Mouse (Mus musculus): ENCODE measurements around the gene Mocs1. TPM values are rescaled to one million over a fixed set of nuclear protein-coding genes. Genes with fewer than 3 reads are reported as not detected.
"Not testable (repeated sequence)": the region's sequence is repeated elsewhere in the genome, so short reads cannot be mapped to it uniquely, and the experiment has no call there.

Gene Mocs1
- polyA plus RNA-seq, 1 experiment from 2014 or later = 7.8 TPM

DNA sequence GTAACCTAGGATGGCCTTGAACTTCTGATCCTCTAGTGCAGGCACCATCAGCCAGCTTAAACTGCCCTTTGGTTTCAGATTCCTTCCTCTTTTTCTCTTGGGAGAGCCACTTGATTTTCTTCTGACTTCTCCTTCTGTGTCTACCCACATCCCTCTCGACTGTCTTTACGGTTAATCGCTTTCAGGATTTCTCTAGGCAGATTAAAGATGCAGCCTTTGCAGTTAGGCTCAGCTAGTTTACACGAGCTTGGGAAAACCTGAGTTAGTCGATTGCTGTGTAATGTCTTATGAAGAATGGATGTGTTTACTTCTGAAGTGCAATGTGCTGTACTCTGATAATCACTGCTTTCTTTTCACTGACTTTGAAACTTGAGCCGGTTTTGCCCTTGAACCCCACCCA is 8.5 kb downstream of the Mocs1 start:
- ATAC-seq (ENCODE audit: low read depth) = no peak
- Histone ChIP-seq H3K4me1 (ENCODE audit: control insufficient read depth, insufficient read depth, low read length) (peaks cover 10% of the 10 kb centered on the region; the same call in 1 of the 2 replicates), H3K36me3 (ENCODE audit: control insufficient read depth, insufficient read depth, low read length) (peaks cover 56% of the 10 kb centered on the region), H3K9ac (ENCODE audit: low read depth, low read length) (no peak overlapping the region), H3K4me3 (ENCODE audit: low read depth, low read length) (no peak overlapping the region), H3K4me2 (ENCODE audit: low read depth, low read length) (no peak overlapping the region), H3K27me3 (replicated peaks; ENCODE audit: control insufficient read depth, insufficient read depth, low read length) (no peaks in the 10 kb centered on the region), H3K9me3 (ENCODE audit: control insufficient read depth, low read length) (no peaks in the 10 kb centered on the region), H3K27ac (replicated peaks; ENCODE audit: low read depth, low read length) (no peak overlapping the region)
- DNase-seq (ENCODE audit: low spot score) = no peak
- WGBS = 70% methylated on average over 6 of the region's 6 CpGs

DNA sequence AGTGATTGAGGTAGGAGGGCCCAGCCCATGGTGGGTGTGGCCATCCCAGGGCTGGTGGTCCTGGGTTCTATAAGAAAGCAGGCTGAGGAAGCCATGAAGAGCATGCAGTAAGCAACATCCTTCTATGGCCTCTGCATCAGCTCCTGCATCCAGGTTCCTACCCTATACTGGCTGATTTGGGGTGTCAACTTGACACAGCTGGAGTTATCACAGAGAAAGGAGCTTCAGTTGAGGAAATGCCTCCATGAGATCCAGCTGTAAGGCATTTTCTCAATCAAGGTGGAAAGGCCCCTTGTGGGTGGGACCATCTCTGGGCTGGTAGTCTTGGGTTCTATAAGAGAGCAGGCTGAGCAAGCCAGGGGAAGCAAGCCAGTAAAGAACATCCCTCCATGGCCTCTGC is 9.1 kb downstream of the Mocs1 start:
- H3K27ac ChIP-seq (replicated peaks; ENCODE audit: low read depth, low read length); ATAC-seq (ENCODE audit: low read depth); H3K9ac ChIP-seq (ENCODE audit: low read depth, low read length); DNase-seq (ENCODE audit: low spot score); H3K9me3 ChIP-seq (ENCODE audit: control insufficient read depth, low read length); H3K27me3 ChIP-seq (replicated peaks; ENCODE audit: control insufficient read depth, insufficient read depth, low read length); H3K4me2 ChIP-seq (ENCODE audit: low read depth, low read length); H3K4me1 ChIP-seq (ENCODE audit: control insufficient read depth, insufficient read depth, low read length); H3K4me3 ChIP-seq (ENCODE audit: low read depth, low read length): not testable (repeated sequence)
- H3K36me3 ChIP-seq (ENCODE audit: control insufficient read depth, insufficient read depth, low read length) = peaks cover 56% of the 10 kb centered on the region

DNA sequence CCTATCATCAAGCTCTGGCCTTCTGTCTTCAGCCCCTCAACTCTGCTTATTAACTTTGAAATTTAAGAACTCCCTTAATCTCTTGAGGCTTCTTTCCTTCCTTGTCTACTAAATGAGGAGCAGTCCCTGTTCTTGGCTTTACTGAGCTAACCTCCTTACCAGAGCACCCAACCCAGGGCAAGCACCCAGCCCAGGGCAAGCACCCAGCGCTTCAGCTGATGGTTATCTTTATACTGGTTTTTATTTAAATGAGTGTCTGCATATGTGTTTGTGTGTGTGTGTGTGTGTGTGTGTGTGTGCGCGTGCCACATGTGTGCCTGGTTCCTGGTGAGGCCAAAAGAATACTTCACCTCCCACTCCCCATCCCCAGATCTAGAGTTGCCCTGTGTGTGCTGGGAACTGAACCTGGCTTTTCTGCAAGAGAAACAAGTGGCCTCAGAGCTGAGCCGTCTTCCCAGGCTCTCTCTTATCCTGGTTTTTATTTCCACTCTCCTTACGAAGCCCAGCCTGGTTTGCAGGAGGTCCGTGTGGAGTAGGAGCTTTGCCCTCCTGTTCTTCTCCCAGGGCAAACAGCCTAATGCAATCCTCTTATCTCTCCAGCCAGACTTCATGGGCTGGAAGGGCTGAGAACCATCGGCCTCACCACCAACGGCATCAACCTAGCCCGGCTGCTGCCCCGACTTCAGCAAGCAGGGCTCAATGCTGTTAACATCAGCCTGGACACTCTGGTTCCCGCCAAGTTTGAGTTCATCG is 10.8 kb downstream of the Mocs1 start:
- Histone ChIP-seq H3K4me2 (ENCODE audit: low read depth, low read length) (no peak overlapping the region), H3K9me3 (ENCODE audit: control insufficient read depth, low read length) (no peaks in the 10 kb centered on the region), H3K36me3 (ENCODE audit: control insufficient read depth, insufficient read depth, low read length) (peaks cover 46% of the 10 kb centered on the region), H3K4me1 (ENCODE audit: control insufficient read depth, insufficient read depth, low read length) (no peaks in the 10 kb centered on the region), H3K27me3 (replicated peaks; ENCODE audit: control insufficient read depth, insufficient read depth, low read length) (no peaks in the 10 kb centered on the region), H3K27ac (replicated peaks; ENCODE audit: low read depth, low read length) (no peak overlapping the region), H3K4me3 (ENCODE audit: low read depth, low read length) (no peak overlapping the region), H3K9ac (ENCODE audit: low read depth, low read length) (no peak overlapping the region)
- ATAC-seq (ENCODE audit: low read depth) (no peak), DNase-seq (ENCODE audit: low spot score) (no peak)
- WGBS = 86% methylated on average over 12 of the region's 12 CpGs

DNA sequence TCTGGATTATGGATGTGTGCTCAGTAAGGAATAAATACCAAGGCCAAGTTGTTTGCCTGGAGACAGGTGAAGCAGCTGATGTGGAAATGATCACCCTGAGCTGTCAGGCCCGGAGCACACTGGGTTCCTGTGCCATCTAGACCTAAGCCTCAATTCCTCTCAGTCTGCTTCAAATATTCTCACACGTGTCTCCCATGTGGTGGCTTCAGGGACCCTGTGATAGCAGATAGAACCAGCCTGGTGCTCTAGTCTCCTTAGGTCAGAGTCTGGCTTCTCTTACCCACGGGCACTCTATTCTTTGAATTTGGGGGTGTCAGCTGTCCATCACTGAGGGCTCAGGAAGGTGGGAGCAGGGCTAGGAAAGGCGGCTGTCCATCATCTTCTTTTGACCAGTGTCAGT is 11.5 kb downstream of the Mocs1 start:
- Histone ChIP-seq H3K27ac (replicated peaks; ENCODE audit: low read depth, low read length) (no peak overlapping the region), H3K27me3 (replicated peaks; ENCODE audit: control insufficient read depth, insufficient read depth, low read length) (no peaks in the 10 kb centered on the region), H3K4me3 (ENCODE audit: low read depth, low read length) (no peak overlapping the region), H3K4me1 (ENCODE audit: control insufficient read depth, insufficient read depth, low read length) (no peaks in the 10 kb centered on the region), H3K4me2 (ENCODE audit: low read depth, low read length) (no peak overlapping the region), H3K9me3 (ENCODE audit: control insufficient read depth, low read length) (no peaks in the 10 kb centered on the region), H3K36me3 (ENCODE audit: control insufficient read depth, insufficient read depth, low read length) (peaks cover 40% of the 10 kb centered on the region), H3K9ac (ENCODE audit: low read depth, low read length) (no peak overlapping the region)
- DNase-seq (ENCODE audit: low spot score) (no peak), ATAC-seq (ENCODE audit: low read depth) (no peak)
- 78% methylated on average over 4 of the region's 4 CpGs for WGBS

DNA sequence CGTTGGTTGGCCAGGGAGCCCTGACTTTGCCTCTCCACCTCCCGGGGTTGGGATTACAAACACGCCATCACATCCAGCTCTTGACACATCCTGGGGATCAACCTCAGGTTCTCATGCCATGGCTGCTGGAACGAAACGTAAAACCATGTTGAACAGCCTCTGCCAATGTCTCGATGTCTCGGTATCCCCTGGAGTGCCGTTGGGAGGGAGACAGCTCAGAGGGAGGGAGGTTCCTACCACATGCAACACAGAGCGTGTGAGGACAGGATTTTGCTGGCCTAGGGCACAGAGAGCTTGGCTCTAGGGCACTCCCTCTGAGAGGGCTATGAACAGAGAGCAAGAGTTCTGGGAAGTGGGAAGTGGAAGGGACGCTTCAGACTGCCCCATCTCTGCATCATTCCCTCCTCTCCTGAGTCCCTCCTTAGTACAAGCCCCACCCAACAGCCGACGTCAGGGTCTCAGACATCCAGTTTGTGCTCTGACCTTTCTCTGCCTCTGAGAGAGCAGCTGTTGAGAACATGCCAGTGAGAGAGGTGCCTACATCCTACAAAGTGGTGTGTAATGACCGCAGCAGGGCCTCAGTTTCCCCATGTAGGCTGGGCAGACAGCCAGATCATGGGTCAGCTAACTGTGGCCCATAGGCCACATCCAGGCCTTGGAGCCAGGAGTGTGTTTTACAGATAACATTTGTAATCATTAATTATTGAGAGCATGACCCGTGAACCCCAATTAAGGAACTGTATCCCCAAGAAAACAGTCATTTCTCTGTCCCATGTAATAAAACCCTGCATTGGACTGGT is 12.4 kb downstream of the Mocs1 start:
- Histone ChIP-seq H3K4me2 (ENCODE audit: low read depth, low read length) (no peak overlapping the region), H3K9me3 (ENCODE audit: control insufficient read depth, low read length) (no peaks in the 10 kb centered on the region), H3K4me3 (ENCODE audit: low read depth, low read length) (no peak overlapping the region), H3K9ac (ENCODE audit: low read depth, low read length) (no peak overlapping the region), H3K36me3 (ENCODE audit: control insufficient read depth, insufficient read depth, low read length) (peaks cover 32% of the 10 kb centered on the region), H3K27me3 (replicated peaks; ENCODE audit: control insufficient read depth, insufficient read depth, low read length) (no peaks in the 10 kb centered on the region), H3K4me1 (ENCODE audit: control insufficient read depth, insufficient read depth, low read length) (no peaks in the 10 kb centered on the region), H3K27ac (replicated peaks; ENCODE audit: low read depth, low read length) (no peak overlapping the region)
- DNase-seq (ENCODE audit: low spot score) = no peak
- ATAC-seq (ENCODE audit: low read depth) = no peak
- WGBS = 68% methylated on average over 14 of the region's 14 CpGs

DNA sequence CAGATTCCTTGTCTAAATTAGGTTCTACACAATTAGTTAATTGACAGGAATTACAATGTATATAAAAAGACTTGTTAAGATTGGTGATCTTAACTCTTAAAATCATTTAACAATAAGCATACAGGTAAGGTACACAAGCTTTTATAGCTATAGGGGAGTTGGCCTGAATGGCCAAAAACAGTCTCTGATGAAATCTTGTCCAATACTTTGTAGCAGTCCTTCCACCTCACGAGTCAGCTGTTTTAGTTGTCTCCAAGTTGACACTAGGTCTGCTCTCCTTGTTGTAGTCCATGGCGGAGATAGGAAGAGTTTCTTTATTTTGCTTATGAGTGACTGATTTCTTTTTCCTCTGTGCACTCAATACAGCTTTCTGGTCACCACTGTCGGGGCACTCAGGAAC is 14.7 kb downstream of the Mocs1 start:
- peaks cover 25% of the 10 kb centered on the region for H3K36me3 ChIP-seq (ENCODE audit: control insufficient read depth, insufficient read depth, low read length)
- H3K27ac ChIP-seq (replicated peaks; ENCODE audit: low read depth, low read length); ATAC-seq (ENCODE audit: low read depth); DNase-seq (ENCODE audit: low spot score); H3K9me3 ChIP-seq (ENCODE audit: control insufficient read depth, low read length); H3K27me3 ChIP-seq (replicated peaks; ENCODE audit: control insufficient read depth, insufficient read depth, low read length); H3K4me2 ChIP-seq (ENCODE audit: low read depth, low read length); H3K9ac ChIP-seq (ENCODE audit: low read depth, low read length); H3K4me3 ChIP-seq (ENCODE audit: low read depth, low read length); H3K4me1 ChIP-seq (ENCODE audit: control insufficient read depth, insufficient read depth, low read length): not testable (repeated sequence)
- 79% methylated on average over 3 of the region's 3 CpGs for WGBS

DNA sequence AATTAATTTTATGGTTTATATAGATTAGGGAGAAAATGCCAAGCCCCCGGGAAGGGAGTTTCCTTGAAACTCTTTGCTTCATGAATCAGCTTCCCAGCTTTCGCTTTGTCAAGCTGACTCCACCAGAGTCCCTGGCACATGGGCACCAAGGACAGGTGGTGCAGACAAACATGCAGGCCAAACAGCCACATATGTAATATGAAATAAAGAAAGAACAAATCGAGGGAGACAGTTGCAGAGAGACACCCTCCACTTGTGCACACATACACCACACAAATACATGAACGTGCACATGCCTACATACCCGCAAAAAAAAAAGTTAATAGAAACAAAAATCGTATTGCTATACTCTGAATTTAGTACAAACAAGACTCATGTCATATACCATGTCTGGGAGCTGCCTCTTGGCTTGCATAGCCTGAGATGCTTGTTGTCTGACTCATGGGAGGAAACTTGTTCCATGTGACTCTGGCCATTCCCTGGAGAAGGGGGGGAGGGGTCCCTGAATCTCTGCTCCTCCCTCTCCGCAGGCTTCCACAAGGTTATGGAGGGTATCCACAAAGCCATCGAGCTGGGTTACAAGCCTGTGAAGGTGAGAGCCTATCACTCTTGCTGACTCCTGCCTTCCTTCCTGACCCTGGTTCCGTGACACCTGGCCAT is 20.5 kb downstream of the Mocs1 start:
- 69% methylated on average over 8 of the region's 9 CpGs for WGBS
- no peaks in the 10 kb centered on the region for H3K27me3 ChIP-seq (replicated peaks; ENCODE audit: control insufficient read depth, insufficient read depth, low read length)
- ATAC-seq (ENCODE audit: low read depth) = no peak

DNA sequence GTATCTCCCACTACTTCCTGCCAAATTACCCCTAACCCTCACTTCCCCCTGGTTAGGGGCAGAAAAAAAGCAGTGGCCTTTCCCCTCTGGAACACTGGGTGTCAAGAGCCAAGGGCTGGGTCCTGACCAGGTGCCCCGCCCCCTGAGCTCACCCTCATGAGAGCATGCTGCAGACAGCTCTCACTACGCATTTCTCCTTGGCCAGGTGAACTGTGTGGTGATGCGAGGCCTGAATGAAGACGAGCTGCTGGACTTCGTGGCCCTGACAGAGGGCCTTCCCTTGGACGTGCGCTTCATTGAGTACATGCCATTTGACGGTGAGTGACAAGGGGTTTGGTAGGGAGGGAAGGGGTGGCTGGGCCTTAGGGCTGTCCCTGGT is 21.1 kb downstream of the Mocs1 start:
- no peaks in the 10 kb centered on the region for H3K9me3 ChIP-seq (ENCODE audit: control insufficient read depth, low read length)
- H3K27ac ChIP-seq (replicated peaks; ENCODE audit: low read depth, low read length) = no peak overlapping the region
- H3K9ac ChIP-seq (ENCODE audit: low read depth, low read length) = no peak overlapping the region
- no peak overlapping the region for H3K4me2 ChIP-seq (ENCODE audit: low read depth, low read length)
- no peaks in the 10 kb centered on the region for H3K4me1 ChIP-seq (ENCODE audit: control insufficient read depth, insufficient read depth, low read length)
- 93% methylated on average over 8 of the region's 8 CpGs for WGBS
- DNase-seq (ENCODE audit: low spot score) (no peak), ATAC-seq (ENCODE audit: low read depth) (no peak)
- no peak overlapping the region for H3K4me3 ChIP-seq (ENCODE audit: low read depth, low read length)
- H3K36me3 ChIP-seq (ENCODE audit: control insufficient read depth, insufficient read depth, low read length) = peaks cover 31% of the 10 kb centered on the region
- H3K27me3 ChIP-seq (replicated peaks; ENCODE audit: control insufficient read depth, insufficient read depth, low read length) = no peaks in the 10 kb centered on the region

More for the DNA sequence above, 20.5 kb downstream of the Mocs1 start:
- no peaks in the 10 kb centered on the region for H3K4me1 ChIP-seq (ENCODE audit: control insufficient read depth, insufficient read depth, low read length)
- H3K4me2 ChIP-seq (ENCODE audit: low read depth, low read length) = no peak overlapping the region
- no peak overlapping the region for H3K4me3 ChIP-seq (ENCODE audit: low read depth, low read length)
- no peak overlapping the region for H3K9ac ChIP-seq (ENCODE audit: low read depth, low read length)
- no peaks in the 10 kb centered on the region for H3K9me3 ChIP-seq (ENCODE audit: control insufficient read depth, low read length)
- H3K27ac ChIP-seq (replicated peaks; ENCODE audit: low read depth, low read length) = no peak overlapping the region
- DNase-seq (ENCODE audit: low spot score) = no peak
- peaks cover 26% of the 10 kb centered on the region; the same call in 1 of the 2 replicates for H3K36me3 ChIP-seq (ENCODE audit: control insufficient read depth, insufficient read depth, low read length)
